24 mouse cellular contexts compared by ENCODE assay signal in genomic region chr1:118417047-118417730, GRCm38 (mm10). TPM values are rescaled to one million over a fixed set of nuclear protein-coding genes. Genes with fewer than 3 reads are reported as not detected.
DNase-seq lines count a peak whose midpoint lies in the region; ATAC-seq and TF ChIP-seq lines count a peak whose summit lies in the region.
"Had no signal": no experiment of that assay in that cellular context is flagged by ENCODE, and none has a peak within 500 bp of the region (broad histone marks: within the 10 kb centered on the region; RNA-seq: fewer than 3 reads in every experiment).

No protein-coding gene starts in this region.

- H3K4me3 ChIP-seq in MEL (ENCODE audit: control insufficient read depth in 1 of 2, insufficient read depth in 1 of 2, low read depth in 2 of 2, low read length in 2 of 2): no peak overlapping the region
- peak overlapping the region; percentile 37 for H3K4me3 ChIP-seq in erythroblast, embryonic 14.5 days (replicated peaks)
- H3K4me3 ChIP-seq in liver, embryonic 15.5 days (replicated peaks): no peak overlapping the region
- H3K4me3 ChIP-seq in midbrain, embryonic 16.5 days (ENCODE audit: low read depth, low read length): no peak overlapping the region
- H3K4me3 ChIP-seq: embryonic facial prominence, embryonic 10.5 days; forebrain, embryonic 15.5 days; heart, embryonic 10.5 days; intestine, embryonic 15.5 days; midbrain, embryonic 12.5 days; neural tube, embryonic 12.5 days had no signal

- no peaks in the 10 kb centered on the region for H3K27me3 ChIP-seq in MEL (ENCODE audit: control insufficient read depth in 1 of 2, insufficient read depth in 2 of 2, low read length in 2 of 2)
- H3K27me3 ChIP-seq in erythroblast, embryonic 14.5 days (ENCODE audit: control insufficient read depth): no peaks in the 10 kb centered on the region
- no peaks in the 10 kb centered on the region for H3K27me3 ChIP-seq in liver, embryonic 15.5 days
- H3K27me3 ChIP-seq in midbrain, embryonic 16.5 days (ENCODE audit: control insufficient read depth, insufficient read depth, low read depth, low read length): no peaks in the 10 kb centered on the region
- H3K27me3 ChIP-seq: forebrain, embryonic 15.5 days; intestine, embryonic 15.5 days; midbrain, embryonic 12.5 days; neural tube, embryonic 12.5 days had no signal

- peak overlapping the region; percentile 57 for H3K4me2 ChIP-seq in liver, embryonic 15.5 days
- no peak overlapping the region for H3K4me2 ChIP-seq in midbrain, embryonic 16.5 days (ENCODE audit: low read length)
- H3K4me2 ChIP-seq: forebrain, embryonic 15.5 days; hindbrain, embryonic 14.5 days; intestine, embryonic 15.5 days; lung, embryonic 14.5 days; midbrain, embryonic 12.5 days; neural tube, embryonic 12.5 days had no signal

- TF ChIP-seq CTCF in MEL (IDR thresholded peaks at IDR 0.05 in 2 of 3, conservative IDR thresholded peaks at IDR 0.05 in 1 of 3; ENCODE audit: control insufficient read depth in 1 of 3, insufficient read depth in 1 of 3, low read depth in 2 of 3, low read length in 3 of 3, poor library complexity in 1 of 3, severe bottlenecking in 1 of 3): no peak

- no peaks in the 10 kb centered on the region for H3K9me3 ChIP-seq in MEL (replicated peaks; ENCODE audit: insufficient read depth, low read length)
- no peaks in the 10 kb centered on the region for H3K9me3 ChIP-seq in erythroblast, embryonic 14.5 days (ENCODE audit: control insufficient read depth, low read length)
- H3K9me3 ChIP-seq in liver, embryonic 15.5 days (replicated peaks): no peaks in the 10 kb centered on the region
- no peaks in the 10 kb centered on the region for H3K9me3 ChIP-seq in midbrain, embryonic 16.5 days (replicated peaks; ENCODE audit: control insufficient read depth, low read length, poor library complexity, severe bottlenecking)
- H3K9me3 ChIP-seq: embryonic facial prominence, embryonic 10.5 days; forebrain, embryonic 15.5 days; heart, embryonic 10.5 days; intestine, embryonic 15.5 days; midbrain, embryonic 12.5 days; neural tube, embryonic 12.5 days had no signal

- H3K9ac ChIP-seq in MEL (ENCODE audit: control insufficient read depth, low read depth, low read length, poor library complexity, severe bottlenecking): no peak overlapping the region
- H3K9ac ChIP-seq in liver, embryonic 15.5 days: 0 out of 2 replicates have a peak overlapping the region, but pooled peaks have one; percentile 12
- no peak overlapping the region for H3K9ac ChIP-seq in midbrain, embryonic 16.5 days (ENCODE audit: low read depth, low read length)
- H3K9ac ChIP-seq: forebrain, embryonic 15.5 days; hindbrain, embryonic 14.5 days; intestine, embryonic 15.5 days; lung, embryonic 14.5 days; midbrain, embryonic 12.5 days; neural tube, embryonic 12.5 days had no signal

- peak overlapping the region; percentile 70 for H3K27ac ChIP-seq in MEL (ENCODE audit: control insufficient read depth, low read depth, low read length)
- H3K27ac ChIP-seq in liver, embryonic 15.5 days (replicated peaks): peak overlapping the region; percentile 72
- no peak overlapping the region for H3K27ac ChIP-seq in midbrain, embryonic 16.5 days (ENCODE audit: low read length)
- H3K27ac ChIP-seq: embryonic facial prominence, embryonic 10.5 days; forebrain, embryonic 15.5 days; heart, embryonic 10.5 days; hindbrain, embryonic 14.5 days; intestine, embryonic 15.5 days; midbrain, embryonic 12.5 days; neural tube, embryonic 12.5 days had no signal

- peaks cover 10 to 25% of the 10 kb centered on the region in 2 experiments for H3K36me3 ChIP-seq in MEL (ENCODE audit: control insufficient read depth in 1 of 2, insufficient read depth in 2 of 2, low read length in 2 of 2)
- H3K36me3 ChIP-seq in erythroblast, embryonic 14.5 days (ENCODE audit: control insufficient read depth): peaks cover 55% of the 10 kb centered on the region
- H3K36me3 ChIP-seq in liver, embryonic 15.5 days (replicated peaks): peaks cover 21% of the 10 kb centered on the region
- H3K36me3 ChIP-seq in midbrain, embryonic 16.5 days (ENCODE audit: control insufficient read depth, insufficient read depth, low read length): no peaks in the 10 kb centered on the region; the same call in 1 of the 2 replicates

- intact Hi-C loops in gastrocnemius, postnatal 14 days (cut with DNase I; ENCODE audit: low total_unique reads): no loop called here

- 0 out of 4 replicates have a peak, but pooled peaks of 1 of the 2 experiments have one; percentile 13 for TF ChIP-seq POLR2A in MEL (IDR thresholded peaks at IDR 0.05; ENCODE audit: control insufficient read depth in 1 of 2, insufficient read depth in 1 of 2, low read depth in 1 of 2, low read length in 2 of 2, poor library complexity in 1 of 2)

- peak; percentile 78 to 92 for TF ChIP-seq EP300 in MEL (IDR thresholded peaks at IDR 0.05; ENCODE audit: low read depth in 1 of 2, low read length in 2 of 2)

- H3K4me1 ChIP-seq in MEL (ENCODE audit: control insufficient read depth in 1 of 2, insufficient read depth in 2 of 2, low read length in 2 of 2): peaks cover 25 to 39% of the 10 kb centered on the region in 2 experiments
- peaks cover 78% of the 10 kb centered on the region for H3K4me1 ChIP-seq in erythroblast, embryonic 14.5 days (ENCODE audit: control insufficient read depth)
- H3K4me1 ChIP-seq in liver, embryonic 15.5 days (replicated peaks): peaks cover 79% of the 10 kb centered on the region
- no peaks in the 10 kb centered on the region for H3K4me1 ChIP-seq in midbrain, embryonic 16.5 days (ENCODE audit: control insufficient read depth, insufficient read depth, low read length)
- H3K4me1 ChIP-seq: intestine, embryonic 15.5 days; midbrain, embryonic 12.5 days had no signal

- ATAC-seq in liver, embryonic 15.5 days (ENCODE audit: insufficient read depth): peak; percentile 81
- no peak for ATAC-seq in midbrain, embryonic 16.5 days
- ATAC-seq: intestine, embryonic 15.5 days had no signal

- H3K79me2 ChIP-seq in MEL (ENCODE audit: control insufficient read depth, insufficient read depth, low read length, poor library complexity): peaks cover 12% of the 10 kb centered on the region; the same call in 1 of the 2 replicates

- no peak for TF ChIP-seq RAD21 in MEL (IDR thresholded peaks at IDR 0.05; ENCODE audit: low read depth, low read length)

- DNase-seq in gastrocnemius, postnatal 25 days: peak; percentile 48
- DNase-seq in gastrocnemius, postnatal 14 days: no peak
- DNase-seq in MEL (ENCODE audit: low read depth, low spot score): peak; percentile 53
- no peak for DNase-seq in testis, postnatal 10 days (ENCODE audit: low spot score)
- DNase-seq in cerebellum, postnatal 14 days: no peak
- DNase-seq: adrenal gland, postnatal 36 days; cerebellum, adult 2 months; heart, postnatal 14 days; kidney, adult 9 months; kidney, postnatal 4 days; layer of hippocampus, adult 9-11 months; lung, embryonic 14.5 days; lung, postnatal 36 days; thymus, postnatal 14 days had no signal

- WGBS in liver, embryonic 15.5 days (ENCODE audit: insufficient replicate concordance): 39% methylated on average over 9 of the region's 9 CpGs
- 97% methylated on average over 9 of the region's 9 CpGs for WGBS in midbrain, embryonic 16.5 days

TF ChIP-seq in MEL, 35 proteins besides CTCF, POLR2A, EP300 and RAD21:
- TF ChIP-seq MYC (IDR thresholded peaks at IDR 0.05; ENCODE audit: low read depth, low read length): no peak
- TF ChIP-seq NELFE (IDR thresholded peaks at IDR 0.05; ENCODE audit: low read depth, low read length): peak; percentile 33; the same call in 1 of the 2 replicates
- 0 out of 2 replicates have a peak, but pooled peaks have one; percentile 41 for TF ChIP-seq ETS1 (IDR thresholded peaks at IDR 0.05; ENCODE audit: low read depth, low read length)
- peak; percentile 84 for TF ChIP-seq TCF12 (IDR thresholded peaks at IDR 0.05; ENCODE audit: low read depth, low read length)
- TF ChIP-seq MXI1 (IDR thresholded peaks at IDR 0.05; ENCODE audit: low read depth, low read length): peak; percentile 49; the same call in 1 of the 2 replicates
- 0 out of 2 replicates have a peak, but pooled peaks have one; percentile 17 for TF ChIP-seq TAL1 (IDR thresholded peaks at IDR 0.05; ENCODE audit: low read length)
- TF ChIP-seq TBP (IDR thresholded peaks at IDR 0.05; ENCODE audit: low read depth, low read length): no peak
- TF ChIP-seq UBTF (IDR thresholded peaks at IDR 0.05; ENCODE audit: borderline replicate concordance, insufficient read depth, low read depth, low read length): no peak
- peak; percentile 60 for TF ChIP-seq SIN3A (IDR thresholded peaks at IDR 0.05; ENCODE audit: low read length)
- no peak for TF ChIP-seq CHD1 (IDR thresholded peaks at IDR 0.05; ENCODE audit: low read depth, low read length)
- TF ChIP-seq GATA1 (IDR thresholded peaks at IDR 0.05; ENCODE audit: low read depth, low read length): peak; percentile 77
- TF ChIP-seq JUND (IDR thresholded peaks at IDR 0.05; ENCODE audit: low read depth, low read length): no peak
- TF ChIP-seq MAX (IDR thresholded peaks at IDR 0.05; ENCODE audit: low read length): 0 out of 2 replicates have a peak, but pooled peaks have one; percentile 38
- TF ChIP-seq POLR2AphosphoS2 (IDR thresholded peaks at IDR 0.05; ENCODE audit: low read length): no peak
- peak; percentile 64 for TF ChIP-seq MYB (IDR thresholded peaks at IDR 0.05; ENCODE audit: low read depth, low read length)

RNA-seq across cellular contexts. Expression of gene Clasp1, which starts 28.3 kb away (rescaled TPM):
- 10 to 100 TPM; 42.9 to 45.4 TPM for total RNA-seq in gastrocnemius, postnatal 25 days (2021)
- 10 to 100 TPM; 53.0 to 66.0 TPM for total RNA-seq in gastrocnemius, postnatal 14 days (2021)
- 13.9 and 16.0 TPM in 2 replicates for total RNA-seq in MEL (2012; rRNA removed)
- 10 to 100 TPM in 1 of 2 experiments, not detected in 1; 21.3 TPM for polyA plus RNA-seq in MEL (2012; ENCODE audit: insufficient read depth in 1 of 2, insufficient read length in 2 of 2, low read depth in 1 of 2, low replicate concordance in 2 of 2, missing spikeins in 1 of 2)
- polyA plus RNA-seq in erythroblast, embryonic 14.5 days (2012): 0.44 and 1.0 TPM in 2 replicates
- polyA plus RNA-seq in liver, embryonic 15.5 days (2015; fragmentation: Nextera tagmentation; extraction: Ambion mirVana): 11.8 and 12.8 TPM in 2 replicates
- 109 and 134 TPM in 2 replicates for polyA plus RNA-seq in midbrain, embryonic 16.5 days (2015; fragmentation: Nextera tagmentation; extraction: Ambion mirVana)

Comparison
In these comparisons a context has a peak if more than half of its experiments do, and no peak if none do; other contexts are left out.
1. DNase-seq: peak in gastrocnemius, postnatal 25 days (single experiment) and MEL (single experiment); none in gastrocnemius, postnatal 14 days (single experiment), testis, postnatal 10 days (single experiment) and cerebellum, postnatal 14 days (0 of 2).